Mouse (Mus musculus) thymus, postnatal 25 days (tissue): ENCODE measurements at regions not wholly inside any gene's neighbourhood (a gene's known extent, or its start where the extent isn't known, plus 50 kb on each side); places are given as distances from the start of the nearest gene placed in this dataset.

Experiments used
- DNase-seq: peaks from one replicate; pipeline ENCODE4 v3.0.0; 2022

DNA sequence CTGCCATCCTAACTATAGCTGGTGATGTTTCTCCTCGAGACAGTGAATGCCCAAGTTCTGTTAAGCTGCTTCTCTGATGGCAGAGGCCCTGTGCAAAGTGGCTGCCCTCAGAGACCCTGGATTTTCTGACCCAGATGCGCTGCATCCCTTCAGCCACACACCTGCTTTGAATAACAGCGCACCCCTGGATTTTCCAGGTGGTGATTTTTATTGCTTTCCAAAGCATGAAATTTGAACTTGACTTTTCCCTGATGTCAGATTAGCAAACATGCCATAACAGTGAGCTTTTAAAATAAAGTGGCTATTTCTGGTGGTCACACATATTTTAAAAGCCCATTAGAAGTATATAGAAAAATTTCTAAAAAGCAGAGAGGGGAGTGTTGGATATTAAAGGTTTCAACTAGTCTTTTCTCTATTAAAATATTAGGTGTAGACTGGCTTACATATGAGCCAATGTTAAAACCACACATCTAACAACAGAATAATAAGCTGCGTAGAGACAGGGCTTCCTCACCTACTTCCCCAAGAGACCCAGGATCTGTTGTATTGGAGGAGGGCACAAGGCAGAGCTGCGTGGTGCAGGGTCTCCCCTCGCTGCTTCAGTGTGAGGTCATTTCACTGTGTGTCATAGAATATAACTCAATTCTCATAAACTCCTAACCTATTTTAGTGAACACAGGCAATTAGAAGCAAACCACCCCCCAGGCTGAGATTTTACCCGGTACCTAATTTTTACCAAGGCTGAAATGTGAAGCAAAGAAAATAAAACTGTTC lies 280.3 kb downstream of the Ccdc91 start:
- no peak for DNase-seq

GRCm38 (mm10) chr6:147759485-147759884 lies 283.9 kb downstream of the Ccdc91 start:
- no peak for DNase-seq

GRCm38 (mm10) chr6:147760113-147760512 lies 284.5 kb downstream of the Ccdc91 start:
- DNase-seq, result no peak

GRCm38 (mm10) chr6:147765241-147765640 lies 281.8 kb upstream of the Far2 start:
- no peak for DNase-seq

- no peak for DNase-seq
These were observed 277.9 kb upstream of the Far2 start for GRCm38 (mm10) chr6:147769180-147769579.

DNA sequence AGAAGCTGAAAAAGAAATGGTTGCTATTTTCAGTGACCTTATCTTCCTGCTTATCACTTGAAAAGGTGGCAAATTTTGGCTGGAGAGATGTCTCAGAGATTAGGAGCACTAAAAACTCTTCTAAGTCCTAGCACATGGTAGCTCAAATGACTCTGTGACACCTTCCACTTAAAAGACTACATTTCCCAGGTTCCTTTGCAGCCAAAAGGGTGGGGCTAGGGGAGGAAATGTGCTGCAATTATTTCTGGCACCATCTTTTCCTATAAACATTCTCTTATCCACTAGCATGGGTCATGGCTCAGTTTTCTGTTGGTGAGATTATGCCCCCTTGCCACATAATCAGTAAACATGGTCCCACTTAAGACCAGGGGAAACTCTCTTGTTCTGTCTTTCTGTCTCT lies 277.0 kb upstream of the Far2 start:
- DNase-seq, result no peak

DNA sequence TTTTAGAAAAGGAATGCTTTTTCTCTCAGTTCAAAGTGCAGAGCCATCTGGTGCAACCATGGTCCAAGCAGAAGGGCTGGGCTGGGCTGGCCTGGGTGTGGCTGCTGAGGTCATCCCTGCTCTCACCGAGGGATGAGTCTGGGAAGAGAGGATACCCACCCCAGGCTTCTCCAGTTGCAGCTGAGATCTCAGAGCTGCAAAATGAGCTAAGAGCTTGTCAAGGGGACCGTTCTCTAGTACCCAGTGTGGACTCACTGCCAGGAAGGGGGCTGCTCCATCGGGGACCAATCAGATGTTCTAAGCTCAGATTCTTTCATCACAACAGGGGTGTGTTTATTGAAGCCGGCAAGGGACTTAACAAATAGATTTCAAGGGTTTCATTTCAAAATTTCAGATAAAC lies 275.6 kb upstream of the Far2 start:
- no peak for DNase-seq

GRCm38 (mm10) chr6:147773904-147774303 lies 273.2 kb upstream of the Far2 start:
- no peak for DNase-seq

- DNase-seq, result no peak
These were observed 272.4 kb upstream of the Far2 start for GRCm38 (mm10) chr6:147774626-147775025.

- no peak for DNase-seq
These were observed 267.6 kb upstream of the Far2 start for GRCm38 (mm10) chr6:147779466-147779865.

DNA sequence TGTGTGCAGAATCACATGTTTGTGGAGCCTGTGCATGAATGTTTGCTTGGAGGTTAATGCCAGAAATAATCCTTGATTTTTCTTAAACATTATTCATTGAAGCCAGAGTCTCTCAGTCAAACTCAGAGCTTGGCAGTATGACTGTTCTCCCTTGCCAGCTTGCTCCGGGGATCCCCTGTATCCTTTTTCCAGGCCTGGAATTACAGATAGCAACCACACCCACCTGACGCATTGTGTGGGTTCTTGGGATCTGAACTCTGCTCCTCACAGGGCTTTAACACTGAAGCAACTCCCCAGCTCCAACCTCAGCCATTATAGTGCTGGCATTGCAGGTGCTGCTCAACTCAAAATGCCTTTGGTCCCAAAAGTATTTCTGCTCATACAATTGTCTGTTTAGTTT lies 262.8 kb upstream of the Far2 start:
- no peak for DNase-seq

DNA sequence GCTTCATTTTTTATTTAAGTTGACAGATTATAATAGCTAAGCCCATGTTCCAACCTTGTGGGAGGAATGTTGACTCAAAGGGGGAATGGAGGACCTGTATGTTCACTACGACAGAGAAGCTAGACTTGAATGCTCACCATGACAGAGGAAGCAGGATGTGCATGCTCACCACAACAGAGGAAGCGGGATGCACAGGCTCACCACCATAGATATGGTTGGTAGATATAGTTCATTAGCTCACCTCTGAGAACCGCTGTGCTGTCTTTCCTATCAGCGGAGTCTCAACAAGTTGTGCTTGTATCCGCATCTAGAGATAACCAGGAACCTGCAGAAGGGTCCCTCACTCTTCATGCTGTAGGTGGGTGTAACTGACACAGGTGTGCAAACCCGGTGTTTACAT lies 262.2 kb upstream of the Far2 start:
- DNase-seq, result no peak

GRCm38 (mm10) chr6:147788095-147788494 lies 259.0 kb upstream of the Far2 start:
- no peak for DNase-seq

- no peak for DNase-seq
These were observed 257.9 kb upstream of the Far2 start for GRCm38 (mm10) chr6:147789112-147789511.

GRCm38 (mm10) chr6:147793811-147794210 lies 253.2 kb upstream of the Far2 start:
- no peak for DNase-seq

- DNase-seq, result no peak
These were observed 252.7 kb upstream of the Far2 start for GRCm38 (mm10) chr6:147794351-147794750.

GRCm38 (mm10) chr6:147799009-147799727 lies 247.9 kb upstream of the Far2 start:
- no peak for DNase-seq

GRCm38 (mm10) chr6:147799861-147800260 lies 247.2 kb upstream of the Far2 start:
- DNase-seq, result no peak

DNA sequence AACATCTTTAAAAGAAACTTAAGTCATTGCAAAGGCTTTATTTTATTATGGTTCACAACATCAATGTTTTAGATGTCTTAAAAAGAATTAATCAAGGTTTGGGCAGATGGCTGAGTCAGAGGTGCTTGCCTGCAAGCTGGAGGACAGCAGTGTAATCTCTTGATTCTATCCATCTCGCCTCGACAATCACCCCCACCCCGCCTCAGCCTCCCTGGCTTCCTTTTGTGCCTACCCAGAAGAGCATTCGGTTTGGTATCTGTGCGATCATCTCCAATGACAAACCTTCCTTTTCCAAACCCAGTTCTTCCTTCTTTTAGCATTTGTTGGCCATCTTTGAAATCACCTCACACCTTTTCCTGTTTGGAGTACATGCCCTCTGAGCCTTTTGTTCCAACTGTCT lies 246.2 kb upstream of the Far2 start:
- no peak for DNase-seq

DNA sequence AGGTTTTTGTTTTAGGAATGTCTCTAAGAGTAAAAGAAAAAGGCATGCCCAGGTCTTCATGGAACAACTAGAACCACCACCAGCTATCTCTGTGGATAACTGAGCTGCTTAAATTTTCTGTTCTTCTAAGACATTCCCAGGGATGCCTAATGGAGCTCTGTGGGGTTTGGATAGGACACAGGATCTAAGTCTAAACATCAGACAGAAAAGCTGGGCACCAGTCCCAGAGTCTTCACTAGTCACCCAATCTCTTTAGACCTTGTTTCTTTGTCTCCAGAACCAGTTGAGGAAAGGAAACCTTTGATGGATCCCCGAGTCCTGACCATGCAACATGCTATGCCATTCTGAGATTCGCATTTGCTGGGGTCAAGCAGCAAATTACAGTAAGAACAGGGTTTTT lies 243.2 kb upstream of the Far2 start:
- no peak for DNase-seq

DNA sequence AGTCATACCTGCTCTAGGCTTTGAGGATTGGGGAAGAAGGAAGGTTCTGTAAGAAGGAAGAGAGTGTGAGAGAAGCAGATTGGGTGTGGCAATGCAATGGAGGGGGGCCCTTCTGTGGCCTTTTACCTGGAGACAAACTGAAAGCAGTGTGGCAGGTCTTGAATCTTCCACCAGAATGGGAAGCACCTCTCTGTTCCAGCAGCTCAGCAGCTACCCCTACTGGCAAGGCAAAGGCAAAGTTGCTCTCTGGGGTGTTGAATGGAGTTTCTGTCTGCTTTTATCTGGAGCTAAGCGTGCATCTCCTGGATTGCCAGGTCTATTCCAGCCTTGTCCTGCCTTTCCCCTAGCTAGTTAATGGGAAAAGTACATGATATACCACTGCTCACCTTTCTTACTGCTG lies 236.3 kb upstream of the Far2 start:
- peak; percentile 10 for DNase-seq

GRCm38 (mm10) chr6:147816861-147817260 lies 230.2 kb upstream of the Far2 start:
- no peak for DNase-seq

DNA sequence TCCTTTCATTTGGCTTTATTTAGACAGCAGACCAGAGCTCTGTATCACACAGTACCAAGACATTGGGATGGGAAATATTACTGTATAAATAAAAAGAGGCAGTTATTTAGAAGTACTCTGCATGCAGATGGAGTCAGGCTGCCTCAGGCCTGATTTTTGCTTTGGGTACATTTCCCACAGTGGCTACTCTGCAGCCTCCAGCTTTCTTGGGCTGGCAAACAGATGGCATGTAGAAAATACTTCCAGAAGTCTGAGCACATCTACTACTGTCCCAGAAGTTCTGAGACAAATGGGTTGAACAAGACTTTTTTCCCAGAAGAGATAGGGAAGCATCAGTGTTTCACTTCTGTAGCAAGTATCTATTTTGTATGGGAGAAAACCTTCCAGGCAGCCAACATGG lies 229.8 kb upstream of the Far2 start:
- DNase-seq, result no peak

GRCm38 (mm10) chr6:147822215-147822614 lies 224.8 kb upstream of the Far2 start:
- DNase-seq, result no peak

DNA sequence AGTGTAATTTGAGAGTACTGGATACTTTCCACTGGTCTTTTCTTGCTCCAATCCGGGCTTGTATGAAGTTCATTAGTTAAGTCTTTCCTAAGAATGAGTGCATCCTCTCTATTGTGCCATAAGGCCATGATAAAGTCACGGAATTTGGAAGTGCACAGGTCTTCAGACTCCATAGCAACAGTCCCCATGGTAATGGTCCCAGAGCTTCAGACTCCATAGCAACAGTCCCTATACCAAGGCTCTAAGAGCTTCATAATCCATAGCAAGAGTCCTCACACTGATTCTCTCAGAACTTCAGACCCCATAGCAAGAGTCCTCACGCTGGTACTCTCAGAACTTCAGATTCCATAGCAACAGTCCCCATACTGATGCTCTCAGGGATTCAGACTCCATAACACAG lies 214.5 kb upstream of the Far2 start:
- no peak for DNase-seq
